Mouse (Mus musculus) liver, embryonic 16.5 days (tissue): ENCODE measurements around the gene Dph6. TPM values are rescaled to one million over a fixed set of nuclear protein-coding genes. Genes with fewer than 3 reads are reported as not detected.

Experiments used
- ATAC-seq: fragments of 200-750 bp; cut with Nextera tagmentation; 2 replicates; pipeline ENCODE4 v1.8.0; 2017; ENCODE audit warnings: low read depth, mild to moderate bottlenecking, moderate number of reproducible peaks, moderate library complexity
- H3K27ac ChIP-seq: fragments of 300-500 bp; sonication (generic); 2 replicates; pipeline ENCODE4 v1.5.1; 2014; ENCODE audit warnings: mild to moderate bottlenecking, low read length
- H3K27me3 ChIP-seq: fragments of 300-500 bp; sonication (generic); 2 replicates; pipeline ENCODE4 v1.6.1; 2014; ENCODE audit warnings: low read depth, low read length, mixed read lengths; ENCODE audit not compliant: control insufficient read depth, insufficient read depth
- H3K36me3 ChIP-seq: fragments of 300-500 bp; sonication (generic); 2 replicates; pipeline ENCODE4 v1.6.1; 2014; ENCODE audit warnings: mild to moderate bottlenecking; ENCODE audit not compliant: control insufficient read depth, insufficient read depth
- H3K4me1 ChIP-seq: fragments of 300-500 bp; sonication (generic); 2 replicates; pipeline ENCODE4 v1.6.1; 2014; ENCODE audit warnings: low read depth, low read length, mixed read lengths; ENCODE audit not compliant: control insufficient read depth
- H3K4me2 ChIP-seq: fragments of 300-500 bp; sonication (generic); 2 replicates; pipeline ENCODE4 v1.6.1; 2014; ENCODE audit warnings: low read depth, low read length, mixed read lengths
- H3K4me3 ChIP-seq: fragments of 300-500 bp; sonication (generic); 2 replicates; pipeline ENCODE4 v1.5.1; 2014; ENCODE audit warnings: low read depth, mild to moderate bottlenecking, low read length
- H3K9ac ChIP-seq: fragments of 300-500 bp; sonication (generic); 2 replicates; pipeline ENCODE4 v1.6.1; 2014; ENCODE audit warnings: low read depth, low read length
- H3K9me3 ChIP-seq: fragments of 300-500 bp; sonication (generic); replicated peaks from 2 replicates; pipeline ENCODE4 v1.6.1; 2016; ENCODE audit warnings: low read length; ENCODE audit not compliant: control insufficient read depth
- WGBS: fragments of 180-500 bp; shearing (Covaris S2); extraction: QIAGEN DNeasy Blood & Tissue Kit; methylation state at CpG from one replicate; pipeline ENCODE4 v1.1.7; 2014; ENCODE audit not compliant: insufficient replicate concordance; 5-methylcytosine and 5-hydroxymethylcytosine counted together
- polyA plus RNA-seq: library from polyadenylated mRNA; unstranded; fragments of >200 nt; fragmentation: Nextera tagmentation; extraction: Ambion mirVana; gene quantifications from 2 replicates; pipeline ENCODE4 v1.2.1, GENCODE M21; 2015

The Dph6 gene
- polyA plus RNA-seq, 1 experiment from 2014 or later = 5.7 TPM

- H3K4me2 ChIP-seq = no peak overlapping the region
- H3K36me3 ChIP-seq = no peaks in the 10 kb centered on the region
- 57% methylated on average over 5 of the region's 5 CpGs for WGBS
- no peaks in the 10 kb centered on the region for H3K4me1 ChIP-seq
- no peak for ATAC-seq
- H3K9me3 ChIP-seq = no peaks in the 10 kb centered on the region
- H3K9ac ChIP-seq = no peak overlapping the region
- no peaks in the 10 kb centered on the region for H3K27me3 ChIP-seq
- H3K4me3 ChIP-seq = no peak overlapping the region
- no peak overlapping the region for H3K27ac ChIP-seq
These were observed 61.4 kb downstream of the Dph6 start for GRCm38 (mm10) chr2:114593393-114593792.

GRCm38 (mm10) chr2:114580714-114581113, 74.0 kb downstream of the Dph6 start:
- WGBS = 63% methylated on average over 2 of the region's 2 CpGs
- no peak overlapping the region for H3K27ac ChIP-seq
- no peaks in the 10 kb centered on the region for H3K27me3 ChIP-seq
- no peak overlapping the region for H3K9ac ChIP-seq
- no peaks in the 10 kb centered on the region for H3K36me3 ChIP-seq
- H3K4me1 ChIP-seq = no peaks in the 10 kb centered on the region
- H3K4me3 ChIP-seq = no peak overlapping the region
- no peaks in the 10 kb centered on the region for H3K9me3 ChIP-seq
- ATAC-seq = no peak
- H3K4me2 ChIP-seq = no peak overlapping the region

- H3K27me3 ChIP-seq = no peaks in the 10 kb centered on the region
- H3K4me2 ChIP-seq = no peak overlapping the region
- no peaks in the 10 kb centered on the region for H3K9me3 ChIP-seq
- 61% methylated on average over 2 of the region's 2 CpGs for WGBS
- no peak overlapping the region for H3K9ac ChIP-seq
- no peak overlapping the region for H3K4me3 ChIP-seq
- H3K36me3 ChIP-seq = no peaks in the 10 kb centered on the region
- no peak for ATAC-seq
- H3K27ac ChIP-seq = no peak overlapping the region
- no peaks in the 10 kb centered on the region for H3K4me1 ChIP-seq
These were observed 111.7 kb downstream of the Dph6 start for GRCm38 (mm10) chr2:114543000-114543622.

GRCm38 (mm10) chr2:114542325-114542724, 112.4 kb downstream of the Dph6 start:
- Histone ChIP-seq H3K4me1 (no peaks in the 10 kb centered on the region), H3K4me2 (no peak overlapping the region), H3K27ac (no peak overlapping the region), H3K27me3 (no peaks in the 10 kb centered on the region), H3K4me3 (no peak overlapping the region), H3K9me3 (no peaks in the 10 kb centered on the region), H3K36me3 (no peaks in the 10 kb centered on the region), H3K9ac (no peak overlapping the region)
- 68% methylated on average over 2 of the region's 2 CpGs for WGBS
- no peak for ATAC-seq

GRCm38 (mm10) chr2:114540416-114540815, 114.3 kb downstream of the Dph6 start:
- no peaks in the 10 kb centered on the region for H3K9me3 ChIP-seq
- no peaks in the 10 kb centered on the region for H3K27me3 ChIP-seq
- 80% methylated on average over 6 of the region's 6 CpGs for WGBS
- no peak overlapping the region for H3K27ac ChIP-seq
- no peaks in the 10 kb centered on the region for H3K4me1 ChIP-seq
- no peak overlapping the region for H3K9ac ChIP-seq
- ATAC-seq = no peak
- H3K4me3 ChIP-seq = no peak overlapping the region
- H3K36me3 ChIP-seq = no peaks in the 10 kb centered on the region
- no peak overlapping the region for H3K4me2 ChIP-seq

GRCm38 (mm10) chr2:114536032-114536431, 118.7 kb downstream of the Dph6 start:
- WGBS = 20% methylated on average over 1 of the region's 1 CpGs
- no peak overlapping the region for H3K27ac ChIP-seq
- no peaks in the 10 kb centered on the region for H3K27me3 ChIP-seq
- H3K36me3 ChIP-seq = no peaks in the 10 kb centered on the region
- no peak overlapping the region for H3K9ac ChIP-seq
- no peak for ATAC-seq
- H3K9me3 ChIP-seq = no peaks in the 10 kb centered on the region
- no peaks in the 10 kb centered on the region for H3K4me1 ChIP-seq
- no peak overlapping the region for H3K4me2 ChIP-seq
- no peak overlapping the region for H3K4me3 ChIP-seq

- Histone ChIP-seq H3K27ac (no peak overlapping the region), H3K36me3 (no peaks in the 10 kb centered on the region), H3K27me3 (no peaks in the 10 kb centered on the region), H3K4me2 (no peak overlapping the region), H3K4me3 (no peak overlapping the region), H3K9me3 (no peaks in the 10 kb centered on the region), H3K9ac (no peak overlapping the region), H3K4me1 (no peaks in the 10 kb centered on the region)
- 50% methylated on average over 5 of the region's 5 CpGs for WGBS
- no peak for ATAC-seq
These were observed 123.6 kb downstream of the Dph6 start for GRCm38 (mm10) chr2:114531010-114531756.

- Histone ChIP-seq H3K9me3 (no peaks in the 10 kb centered on the region), H3K36me3 (no peaks in the 10 kb centered on the region), H3K4me1 (no peaks in the 10 kb centered on the region), H3K4me2 (no peak overlapping the region), H3K9ac (no peak overlapping the region), H3K4me3 (no peak overlapping the region), H3K27me3 (no peaks in the 10 kb centered on the region), H3K27ac (no peak overlapping the region)
- 69% methylated on average over 5 of the region's 5 CpGs for WGBS
- ATAC-seq = no peak
These were observed 134.3 kb downstream of the Dph6 start for GRCm38 (mm10) chr2:114520414-114520813.

- no peak for ATAC-seq
- H3K9me3 ChIP-seq = no peaks in the 10 kb centered on the region
- H3K27ac ChIP-seq = no peak overlapping the region
- H3K9ac ChIP-seq = no peak overlapping the region
- no peaks in the 10 kb centered on the region for H3K4me1 ChIP-seq
- H3K27me3 ChIP-seq = no peaks in the 10 kb centered on the region
- no peak overlapping the region for H3K4me2 ChIP-seq
- WGBS = 71% methylated on average over 3 of the region's 3 CpGs
- H3K4me3 ChIP-seq = no peak overlapping the region
- H3K36me3 ChIP-seq = no peaks in the 10 kb centered on the region
These were observed 134.9 kb downstream of the Dph6 start for GRCm38 (mm10) chr2:114519907-114520306.
